In genomic region chr2:76370656-76370922, GRCm38 (mm10) we compare ENCODE assay signal across 8 mouse cellular contexts. TPM values are rescaled to one million over a fixed set of nuclear protein-coding genes. Genes with fewer than 3 reads are reported as not detected.
DNase-seq lines count a peak whose midpoint lies in the region; ATAC-seq and TF ChIP-seq lines count a peak whose summit lies in the region.

No protein-coding gene starts in this region.

- 3% methylated on average over 7 of the region's 7 CpGs for WGBS in lung, embryonic 14.5 days
- WGBS in embryonic facial prominence, embryonic 14.5 days, result 3% methylated on average over 7 of the region's 7 CpGs
- 2% methylated on average over 7 of the region's 7 CpGs for WGBS in intestine, embryonic 16.5 days
- WGBS in neural tube, embryonic 13.5 days, result 3% methylated on average over 7 of the region's 7 CpGs

- H3K36me3 ChIP-seq in lung, embryonic 14.5 days (ENCODE audit: insufficient read depth), result peaks cover 31% of the 10 kb centered on the region
- peaks cover 24% of the 10 kb centered on the region; the same call in 1 of the 2 replicates for H3K36me3 ChIP-seq in embryonic facial prominence, embryonic 14.5 days (ENCODE audit: control insufficient read depth, insufficient read depth, low read length)
- no peaks in the 10 kb centered on the region for H3K36me3 ChIP-seq in intestine, embryonic 16.5 days (ENCODE audit: control insufficient read depth, insufficient read depth, low read length)
- peaks cover 36% of the 10 kb centered on the region for H3K36me3 ChIP-seq in neural tube, embryonic 13.5 days

- peaks cover 5% of the 10 kb centered on the region; the same call in 1 of the 2 replicates for H3K4me1 ChIP-seq in lung, embryonic 14.5 days (ENCODE audit: insufficient read depth)
- peaks cover 6% of the 10 kb centered on the region; the same call in 1 of the 2 replicates for H3K4me1 ChIP-seq in embryonic facial prominence, embryonic 14.5 days (ENCODE audit: control insufficient read depth, insufficient read depth, low read length)
- H3K4me1 ChIP-seq in intestine, embryonic 16.5 days (ENCODE audit: control insufficient read depth, insufficient read depth, low read length), result peaks cover 10% of the 10 kb centered on the region
- H3K4me1 ChIP-seq in neural tube, embryonic 13.5 days (replicated peaks), result peaks cover 14% of the 10 kb centered on the region

- DNase-seq in lung, embryonic 14.5 days, result peak; percentile 22
- DNase-seq in lung, postnatal 4 days, result no peak
- no peak for DNase-seq in embryonic facial prominence, embryonic 14.5 days (ENCODE audit: low spot score)
- DNase-seq in yolk sac, embryonic 10.5 days (ENCODE audit: low spot score), result no peak
- no peak for DNase-seq in layer of hippocampus, postnatal 25 days (ENCODE audit: extremely low spot score in 1 of 2, low spot score in 1 of 2)
- no peak for DNase-seq in retina, postnatal 1 day

- no peak for TF ChIP-seq CTCF in lung, embryonic 14.5 days (IDR thresholded peaks at IDR 0.05; ENCODE audit: low read depth)

- H3K4me3 ChIP-seq in lung, embryonic 14.5 days (ENCODE audit: low read depth, low read length), result peak overlapping the region; percentile 94
- H3K4me3 ChIP-seq in embryonic facial prominence, embryonic 14.5 days (ENCODE audit: low read depth, low read length), result peak overlapping the region; percentile 97
- peak overlapping the region; percentile 75 for H3K4me3 ChIP-seq in intestine, embryonic 16.5 days (ENCODE audit: low read length)
- peak overlapping the region; percentile 85 for H3K4me3 ChIP-seq in neural tube, embryonic 13.5 days

- H3K9me3 ChIP-seq in lung, embryonic 14.5 days (ENCODE audit: low read depth, low read length), result no peaks in the 10 kb centered on the region
- no peaks in the 10 kb centered on the region for H3K9me3 ChIP-seq in embryonic facial prominence, embryonic 14.5 days (ENCODE audit: control insufficient read depth, low read length)
- H3K9me3 ChIP-seq in intestine, embryonic 16.5 days (ENCODE audit: control insufficient read depth, low read length), result no peaks in the 10 kb centered on the region
- no peaks in the 10 kb centered on the region for H3K9me3 ChIP-seq in neural tube, embryonic 13.5 days

- peak overlapping the region; percentile 76 for H3K9ac ChIP-seq in lung, embryonic 14.5 days
- peak overlapping the region; percentile 85 for H3K9ac ChIP-seq in embryonic facial prominence, embryonic 14.5 days (ENCODE audit: low read depth, low read length)
- H3K9ac ChIP-seq in intestine, embryonic 16.5 days (ENCODE audit: low read depth, low read length), result peak overlapping the region; percentile 85
- H3K9ac ChIP-seq in neural tube, embryonic 13.5 days, result peak overlapping the region; percentile 91

- no peak overlapping the region for H3K27ac ChIP-seq in lung, embryonic 14.5 days (ENCODE audit: low read depth)
- no peak overlapping the region for H3K27ac ChIP-seq in embryonic facial prominence, embryonic 14.5 days (replicated peaks; ENCODE audit: low read depth, low read length)
- H3K27ac ChIP-seq in intestine, embryonic 16.5 days (ENCODE audit: low read length), result no peak overlapping the region
- no peak overlapping the region for H3K27ac ChIP-seq in neural tube, embryonic 13.5 days (replicated peaks)

- H3K4me2 ChIP-seq in lung, embryonic 14.5 days, result peak overlapping the region; percentile 92
- H3K4me2 ChIP-seq in embryonic facial prominence, embryonic 14.5 days (ENCODE audit: low read depth, low read length), result peak overlapping the region; percentile 77
- H3K4me2 ChIP-seq in intestine, embryonic 16.5 days (ENCODE audit: low read depth, low read length), result peak overlapping the region; percentile 93
- peak overlapping the region; percentile 94 for H3K4me2 ChIP-seq in neural tube, embryonic 13.5 days

- H3K27me3 ChIP-seq in lung, embryonic 14.5 days (ENCODE audit: insufficient read depth, low read length), result no peaks in the 10 kb centered on the region
- no peaks in the 10 kb centered on the region for H3K27me3 ChIP-seq in embryonic facial prominence, embryonic 14.5 days (replicated peaks; ENCODE audit: control insufficient read depth, insufficient read depth, low read length)
- no peaks in the 10 kb centered on the region for H3K27me3 ChIP-seq in intestine, embryonic 16.5 days (replicated peaks; ENCODE audit: control insufficient read depth, insufficient read depth, low read length)
- no peaks in the 10 kb centered on the region for H3K27me3 ChIP-seq in neural tube, embryonic 13.5 days

- ATAC-seq in lung, embryonic 14.5 days (ENCODE audit: insufficient read depth), result no peak
- no peak for ATAC-seq in embryonic facial prominence, embryonic 14.5 days (ENCODE audit: low read depth)
- ATAC-seq in intestine, embryonic 16.5 days, result no peak; the same call in 1 of the 2 replicates
- no peak for ATAC-seq in neural tube, embryonic 13.5 days (ENCODE audit: low read depth)

RNA-seq across cellular contexts. Expression of gene Rbm45, which starts 0.8 kb away (rescaled TPM):
- 15.1 and 16.2 TPM in 2 replicates for polyA plus RNA-seq in lung, embryonic 14.5 days (2014; fragmentation: Nextera tagmentation; extraction: Ambion mirVana)
- polyA plus RNA-seq in embryonic facial prominence, embryonic 14.5 days (2014; fragmentation: Nextera tagmentation; extraction: Ambion mirVana), result 14.4 and 16.0 TPM in 2 replicates
- polyA plus RNA-seq in intestine, embryonic 16.5 days (2015; fragmentation: Nextera tagmentation; extraction: Ambion mirVana), result 11.9 and 13.0 TPM in 2 replicates
- polyA plus RNA-seq in neural tube, embryonic 13.5 days (2015; fragmentation: Nextera tagmentation; extraction: Ambion mirVana), result 20.3 and 21.7 TPM in 2 replicates
- total RNA-seq in layer of hippocampus, postnatal 25 days (2021), result 10 to 100 TPM; 40.9 to 44.8 TPM

RNA-seq across cellular contexts. Expression of gene Cyct, which starts 10.3 kb away (rescaled TPM):
- polyA plus RNA-seq in lung, embryonic 14.5 days (2014; fragmentation: Nextera tagmentation; extraction: Ambion mirVana), result not detected in 2 replicates
- polyA plus RNA-seq in embryonic facial prominence, embryonic 14.5 days (2014; fragmentation: Nextera tagmentation; extraction: Ambion mirVana), result not detected in 2 replicates
- not detected in 2 replicates for polyA plus RNA-seq in intestine, embryonic 16.5 days (2015; fragmentation: Nextera tagmentation; extraction: Ambion mirVana)
- polyA plus RNA-seq in neural tube, embryonic 13.5 days (2015; fragmentation: Nextera tagmentation; extraction: Ambion mirVana), result not detected in 2 replicates
- total RNA-seq in layer of hippocampus, postnatal 25 days (2021), result under 1 TPM in 1 of 2 experiments, not detected in 1; 0.59 TPM

RNA-seq across cellular contexts. Expression of gene Pde11a, which starts 32.0 kb away (rescaled TPM):
- 0.28 TPM in 1 of 2 replicates, not detected in the other for polyA plus RNA-seq in lung, embryonic 14.5 days (2014; fragmentation: Nextera tagmentation; extraction: Ambion mirVana)
- 0.21 and 0.31 TPM in 2 replicates for polyA plus RNA-seq in embryonic facial prominence, embryonic 14.5 days (2014; fragmentation: Nextera tagmentation; extraction: Ambion mirVana)
- polyA plus RNA-seq in intestine, embryonic 16.5 days (2015; fragmentation: Nextera tagmentation; extraction: Ambion mirVana), result 0.23 and 0.26 TPM in 2 replicates
- 1.8 and 2.5 TPM in 2 replicates for polyA plus RNA-seq in neural tube, embryonic 13.5 days (2015; fragmentation: Nextera tagmentation; extraction: Ambion mirVana)
- total RNA-seq in layer of hippocampus, postnatal 25 days (2021), result 10 to 100 TPM; 12.5 to 16.7 TPM

RNA-seq across cellular contexts. Expression of gene Osbpl6, which starts 35.7 kb away (rescaled TPM):
- 17.3 and 17.6 TPM in 2 replicates for polyA plus RNA-seq in lung, embryonic 14.5 days (2014; fragmentation: Nextera tagmentation; extraction: Ambion mirVana)
- 11.0 and 11.5 TPM in 2 replicates for polyA plus RNA-seq in embryonic facial prominence, embryonic 14.5 days (2014; fragmentation: Nextera tagmentation; extraction: Ambion mirVana)
- polyA plus RNA-seq in intestine, embryonic 16.5 days (2015; fragmentation: Nextera tagmentation; extraction: Ambion mirVana), result 9.4 and 10.3 TPM in 2 replicates
- polyA plus RNA-seq in neural tube, embryonic 13.5 days (2015; fragmentation: Nextera tagmentation; extraction: Ambion mirVana), result 27.2 and 27.7 TPM in 2 replicates
- 10 to 100 TPM; 53.7 to 60.6 TPM for total RNA-seq in layer of hippocampus, postnatal 25 days (2021)
